20 mouse cellular contexts compared by ENCODE assay signal in genomic region chr3:50388288-50388687, GRCm38 (mm10). TPM values are rescaled to one million over a fixed set of nuclear protein-coding genes. Genes with fewer than 3 reads are reported as not detected.
DNase-seq lines count a peak whose midpoint lies in the region; ATAC-seq lines count a peak whose summit lies in the region.
"Had no signal": no experiment of that assay in that cellular context is flagged by ENCODE, and none has a peak within 500 bp of the region (broad histone marks: within the 10 kb centered on the region; RNA-seq: fewer than 3 reads in every experiment).

No protein-coding gene starts in this region.

- H3K36me3 ChIP-seq in forebrain, embryonic 10.5 days (replicated peaks): no peaks in the 10 kb centered on the region
- no peaks in the 10 kb centered on the region for H3K36me3 ChIP-seq in forebrain, embryonic 12.5 days (replicated peaks)
- H3K36me3 ChIP-seq in limb, embryonic 10.5 days: no peaks in the 10 kb centered on the region
- H3K36me3 ChIP-seq: embryonic facial prominence, embryonic 15.5 days; liver, embryonic 13.5 days; midbrain, embryonic 15.5 days; neural tube, embryonic 13.5 days had no signal

- ATAC-seq in forebrain, embryonic 12.5 days (ENCODE audit: low FRiP score): no peak
- ATAC-seq: forebrain, embryonic 14.5 days; midbrain, embryonic 15.5 days had no signal

- no peak overlapping the region for H3K4me2 ChIP-seq in forebrain, embryonic 12.5 days
- H3K4me2 ChIP-seq: embryonic facial prominence, embryonic 15.5 days; liver, embryonic 13.5 days; midbrain, embryonic 15.5 days; neural tube, embryonic 13.5 days had no signal

- peaks cover 29% of the 10 kb centered on the region for H3K4me1 ChIP-seq in forebrain, embryonic 10.5 days
- H3K4me1 ChIP-seq in forebrain, embryonic 12.5 days: peaks cover 13% of the 10 kb centered on the region
- peaks cover 25% of the 10 kb centered on the region for H3K4me1 ChIP-seq in limb, embryonic 10.5 days
- H3K4me1 ChIP-seq: liver, embryonic 13.5 days had no signal

- H3K9me3 ChIP-seq in forebrain, embryonic 10.5 days: peaks cover 4% of the 10 kb centered on the region
- H3K9me3 ChIP-seq in forebrain, embryonic 12.5 days: 0 out of 2 replicates have a peak, but pooled peaks cover 4% of the 10 kb centered on the region
- no peaks in the 10 kb centered on the region for H3K9me3 ChIP-seq in limb, embryonic 10.5 days (replicated peaks)
- H3K9me3 ChIP-seq: embryonic facial prominence, embryonic 15.5 days; liver, embryonic 13.5 days had no signal

- H3K27me3 ChIP-seq in forebrain, embryonic 10.5 days (ENCODE audit: poor library complexity, severe bottlenecking): 0 out of 2 replicates have a peak, but pooled peaks cover 9% of the 10 kb centered on the region
- H3K27me3 ChIP-seq in forebrain, embryonic 12.5 days: no peaks in the 10 kb centered on the region
- no peaks in the 10 kb centered on the region for H3K27me3 ChIP-seq in limb, embryonic 10.5 days (ENCODE audit: low read depth, poor library complexity, severe bottlenecking)
- H3K27me3 ChIP-seq: embryonic facial prominence, embryonic 15.5 days; liver, embryonic 13.5 days; midbrain, embryonic 15.5 days; neural tube, embryonic 13.5 days had no signal

- H3K9ac ChIP-seq in forebrain, embryonic 12.5 days: no peak overlapping the region
- H3K9ac ChIP-seq: embryonic facial prominence, embryonic 15.5 days; liver, embryonic 13.5 days; midbrain, embryonic 15.5 days; neural tube, embryonic 13.5 days had no signal

- 63% methylated on average over 9 of the region's 9 CpGs for WGBS in forebrain, embryonic 10.5 days
- WGBS in forebrain, embryonic 12.5 days: 63% methylated on average over 9 of the region's 9 CpGs
- WGBS in limb, embryonic 10.5 days: 46% methylated on average over 9 of the region's 9 CpGs

- no peak for DNase-seq in forebrain, embryonic 10.5 days (ENCODE audit: extremely low spot score, low spot score)
- peak; percentile 13 for DNase-seq in urinary bladder, postnatal 14 days (ENCODE audit: low spot score)
- DNase-seq in urinary bladder, adult 18-20 months (ENCODE audit: low spot score in 2 of 2): no peak
- no peak for DNase-seq in limb, embryonic 10.5 days (ENCODE audit: low spot score)
- DNase-seq in cerebellum, adult 11-12 months: no peak
- DNase-seq in lung, postnatal 36 days: no peak
- no peak for DNase-seq in cerebellum, postnatal 14 days
- DNase-seq: B cell, adult 2 months; cerebellum, adult 2 months; heart, postnatal 14 days; kidney, postnatal 25 days; left cerebral cortex, postnatal 4 days; liver, embryonic 13.5 days; lung, postnatal 10 days; thymus, postnatal 25 days had no signal

- H3K27ac ChIP-seq in forebrain, embryonic 10.5 days: peak overlapping the region; percentile 71; the same call in 1 of the 2 replicates
- H3K27ac ChIP-seq in forebrain, embryonic 12.5 days: no peak overlapping the region
- peak overlapping the region; percentile 30; the same call in 1 of the 2 replicates for H3K27ac ChIP-seq in limb, embryonic 10.5 days
- H3K27ac ChIP-seq: embryonic facial prominence, embryonic 15.5 days; liver, embryonic 13.5 days; midbrain, embryonic 15.5 days; neural tube, embryonic 13.5 days had no signal

- H3K4me3 ChIP-seq in forebrain, embryonic 10.5 days: no peak overlapping the region
- no peak overlapping the region for H3K4me3 ChIP-seq in forebrain, embryonic 12.5 days (replicated peaks)
- no peak overlapping the region for H3K4me3 ChIP-seq in limb, embryonic 10.5 days
- H3K4me3 ChIP-seq: embryonic facial prominence, embryonic 15.5 days; liver, embryonic 13.5 days; midbrain, embryonic 15.5 days; neural tube, embryonic 13.5 days had no signal

RNA-seq across cellular contexts. Expression of gene Slc7a11, which starts 55.1 kb away (rescaled TPM):
- polyA plus RNA-seq in forebrain, embryonic 10.5 days (2016; fragmentation: Nextera tagmentation; extraction: Ambion mirVana): 1.1 and 1.3 TPM in 2 replicates
- polyA plus RNA-seq in forebrain, embryonic 12.5 days (2016; fragmentation: Nextera tagmentation; extraction: Ambion mirVana): 2.3 and 2.8 TPM in 2 replicates
- polyA plus RNA-seq in limb, embryonic 10.5 days (2016; fragmentation: Nextera tagmentation; extraction: Ambion mirVana): 1.8 and 3.6 TPM in 2 replicates
